Mouse (Mus musculus) cerebral cortex, adult 2 months (tissue): ENCODE results near the gene Mroh3.

Experiments used
- WGBS: fragments of 180-500 bp; shearing (Covaris S2); methylation state at CpG from one replicate; pipeline ENCODE4 v1.1.7; 2018; 5-methylcytosine and 5-hydroxymethylcytosine counted together

The Mroh3 gene

DNA sequence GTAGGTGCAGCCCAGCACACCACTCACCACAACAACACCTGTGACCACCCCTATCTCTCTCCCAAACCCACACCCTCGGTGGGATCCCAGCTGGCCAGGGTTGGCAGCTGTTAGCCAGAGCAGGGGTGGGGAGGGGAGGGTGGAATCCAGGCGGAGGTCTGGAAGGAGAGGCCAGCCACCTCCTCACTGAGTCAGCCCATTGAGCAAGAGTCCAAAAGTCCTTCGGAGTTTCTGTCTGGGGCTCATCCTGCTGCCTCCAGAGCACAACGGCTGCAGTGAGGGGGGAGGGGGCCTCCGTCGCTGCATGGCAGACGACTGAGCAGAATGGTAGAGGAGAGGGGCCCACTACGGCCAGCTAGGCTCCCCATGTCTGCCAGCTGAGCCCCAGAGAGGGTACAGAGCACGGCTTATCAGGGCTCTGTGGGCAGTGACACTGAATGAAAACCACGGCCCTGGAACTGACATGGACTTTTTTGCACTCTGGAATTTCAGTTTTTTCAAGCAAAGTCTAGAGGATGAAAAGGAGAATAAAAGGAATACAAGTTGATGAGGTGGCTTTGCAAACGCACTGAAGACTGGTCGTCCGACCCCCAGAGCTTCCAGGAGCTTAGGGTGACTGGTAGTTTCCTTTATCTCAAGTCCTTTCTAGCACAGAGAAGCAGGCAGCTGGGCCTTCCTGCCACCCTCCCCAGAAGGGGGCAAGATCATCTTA lies 15.9 kb upstream of the Mroh3 start:
- 53% methylated on average over 13 of the region's 13 CpGs for WGBS

DNA sequence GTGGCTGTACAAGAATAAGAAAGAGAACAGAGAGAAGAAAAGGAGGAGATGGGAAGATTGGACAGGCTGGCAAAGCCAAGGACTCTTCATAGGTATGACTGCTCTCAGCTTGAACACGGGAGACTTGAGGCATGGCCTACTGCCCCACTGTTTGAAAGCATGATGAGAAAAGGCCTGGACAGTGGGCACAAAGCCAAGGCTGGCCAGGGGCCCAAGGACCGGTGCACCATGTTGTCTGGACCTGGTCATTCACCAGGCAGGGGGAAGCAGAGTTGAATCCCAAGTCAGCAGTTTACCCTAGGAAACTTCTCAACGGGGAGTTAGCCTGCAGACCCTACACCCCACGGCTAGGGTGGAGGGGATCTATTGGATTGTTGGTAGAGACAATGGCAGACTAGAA lies 15.2 kb upstream of the Mroh3 start:
- 60% methylated on average over 4 of the region's 4 CpGs for WGBS

DNA sequence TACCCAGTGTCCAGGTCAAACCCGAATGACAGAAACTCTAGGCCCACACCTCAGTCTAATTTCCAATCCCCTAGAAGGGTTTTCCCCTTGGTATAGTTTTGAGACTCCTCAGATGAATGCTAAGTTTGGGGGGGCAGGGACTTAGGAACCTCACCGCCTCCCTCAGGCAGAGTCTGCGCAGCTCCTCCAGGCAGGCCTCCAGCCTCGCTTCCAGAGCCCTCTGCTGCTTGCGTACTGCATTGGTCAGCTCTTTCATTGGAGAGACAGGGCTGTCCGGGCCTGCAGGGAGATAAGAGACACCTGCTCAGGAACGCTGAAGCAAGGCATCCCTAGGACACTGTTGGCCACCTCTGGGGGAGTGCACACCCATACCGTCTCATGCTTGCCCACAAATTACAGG lies 14.0 kb upstream of the Mroh3 start:
- WGBS: 95% methylated on average over 8 of the region's 8 CpGs

DNA sequence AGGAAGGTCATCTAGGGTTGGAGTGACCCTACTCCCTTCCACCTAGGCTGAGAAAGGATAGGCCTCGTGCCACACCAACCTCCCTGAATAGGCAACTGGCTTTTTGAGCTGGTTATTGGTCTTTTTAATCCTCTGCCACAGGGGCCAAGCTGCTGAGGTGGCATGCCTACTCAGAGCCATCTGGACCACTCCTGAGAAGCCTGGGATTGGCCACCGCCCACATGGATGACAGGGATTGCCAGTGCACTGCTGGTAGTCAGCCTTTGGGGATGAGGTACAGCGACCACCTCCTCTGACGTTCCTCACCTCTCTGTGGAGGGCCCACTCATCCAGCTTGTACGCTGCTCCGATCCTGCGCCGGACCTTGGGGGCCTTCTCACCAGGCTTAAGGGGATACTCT lies 13.2 kb upstream of the Mroh3 start:
- WGBS: 90% methylated on average over 8 of the region's 8 CpGs

DNA sequence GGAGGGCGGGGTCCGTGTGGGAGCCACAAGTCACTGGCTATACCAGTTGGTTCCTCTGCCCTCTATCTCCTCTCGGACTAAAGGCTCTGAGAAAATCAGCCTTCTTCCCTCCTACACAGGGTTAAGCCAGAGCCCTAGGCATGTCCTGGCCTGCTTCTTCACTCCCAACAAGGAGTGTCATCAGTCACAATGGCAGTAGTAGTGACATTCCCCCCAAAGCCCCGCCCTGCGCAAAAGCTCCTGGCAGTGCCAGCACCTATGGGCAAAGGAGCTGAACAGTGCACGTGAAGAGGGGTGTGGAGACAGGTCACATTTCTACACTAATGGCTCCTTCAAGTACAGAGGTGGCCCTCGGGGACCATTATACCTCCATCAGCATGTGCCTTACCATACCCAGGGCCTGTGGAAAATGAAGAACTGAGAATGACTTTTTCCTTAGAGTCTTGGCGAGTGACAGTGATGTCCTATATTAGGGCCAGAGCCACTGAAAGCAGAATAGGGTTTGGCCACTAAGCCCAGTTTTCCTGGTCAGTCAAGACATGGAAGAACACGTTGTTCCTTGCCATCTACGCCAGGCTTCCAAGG lies 11.2 kb upstream of the Mroh3 start:
- WGBS: 91% methylated on average over 10 of the region's 10 CpGs

DNA sequence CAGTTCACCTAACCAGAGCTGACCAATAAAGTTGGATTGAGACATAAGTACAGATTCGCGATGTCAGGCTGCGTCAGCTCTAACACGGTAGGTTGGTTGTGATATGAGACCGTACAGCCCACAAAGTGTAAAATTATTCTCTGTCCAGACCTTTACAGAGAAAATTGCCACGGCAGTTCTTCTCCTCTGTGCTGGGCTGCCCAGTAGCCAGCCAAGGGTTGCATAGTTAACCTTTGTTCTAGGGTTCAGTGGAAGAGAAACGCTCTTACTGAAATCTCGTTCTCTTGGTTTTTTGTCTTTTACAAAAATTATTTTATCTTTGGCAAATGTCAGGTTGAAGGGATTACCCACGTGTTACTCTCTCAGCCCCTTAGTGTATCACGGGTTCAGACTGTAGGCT lies 9.8 kb upstream of the Mroh3 start:
- WGBS: 87% methylated on average over 10 of the region's 10 CpGs

DNA sequence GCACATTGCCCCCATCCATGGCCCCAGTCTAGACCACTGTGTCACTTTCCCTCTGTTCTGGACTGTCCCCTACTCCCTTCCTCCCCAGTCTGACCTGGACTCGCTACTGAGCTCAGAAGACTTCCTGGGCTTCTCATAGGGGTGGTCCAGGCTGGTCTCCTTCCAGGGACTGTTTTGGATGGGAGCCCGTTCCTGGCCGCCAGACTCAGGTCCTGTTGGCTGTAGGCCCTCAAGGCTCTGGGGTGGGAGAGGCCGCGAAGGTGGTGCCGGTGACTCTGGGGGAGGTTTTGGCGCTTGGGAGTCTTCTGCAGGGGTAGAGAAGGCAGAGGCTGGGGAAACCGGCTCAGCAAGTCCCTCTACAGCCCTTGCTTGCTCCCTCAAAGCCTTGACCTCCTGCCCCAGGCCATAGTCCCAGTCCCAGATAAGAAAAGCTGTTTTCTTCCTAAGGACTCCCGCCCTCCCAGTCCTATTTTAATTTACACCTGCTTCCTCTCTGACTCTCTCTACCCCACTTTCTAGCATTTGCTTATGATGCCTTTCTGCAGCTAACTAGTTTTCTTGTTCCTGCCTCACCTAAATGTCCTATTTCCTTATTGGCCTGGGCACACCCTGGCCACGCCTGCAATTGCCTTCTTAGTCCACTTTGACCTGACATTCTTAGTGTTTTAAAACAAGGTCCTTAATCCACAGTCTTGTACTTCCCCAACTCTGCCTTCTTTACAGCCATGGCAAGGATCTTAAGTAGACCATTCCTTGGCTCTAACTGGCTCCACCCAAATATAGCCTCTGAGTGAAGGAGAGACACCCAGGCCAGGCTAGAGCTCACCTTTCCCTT lies 7.6 kb upstream of the Mroh3 start:
- 77% methylated on average over 10 of the region's 10 CpGs for WGBS

DNA sequence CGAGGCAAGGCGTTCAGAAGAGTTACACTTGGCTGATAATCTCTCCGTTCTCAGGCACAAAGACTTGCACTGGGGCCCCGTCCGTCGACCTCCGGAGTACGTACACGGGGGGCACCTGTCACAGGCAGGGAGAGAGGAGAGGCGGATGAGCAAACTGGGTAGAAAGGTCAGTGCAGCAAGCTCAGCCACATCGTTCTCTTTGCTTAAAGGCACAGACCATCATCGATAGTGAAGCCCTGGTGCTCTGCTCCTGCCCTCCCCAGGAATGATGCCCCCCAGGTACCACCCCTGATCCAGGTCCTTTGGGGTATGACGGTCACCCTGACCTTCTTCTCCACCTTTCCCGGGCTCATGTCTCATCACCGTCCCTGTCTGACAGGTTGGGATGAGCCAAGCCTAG lies 1.7 kb upstream of the Mroh3 start:
- WGBS: 79% methylated on average over 15 of the region's 15 CpGs

DNA sequence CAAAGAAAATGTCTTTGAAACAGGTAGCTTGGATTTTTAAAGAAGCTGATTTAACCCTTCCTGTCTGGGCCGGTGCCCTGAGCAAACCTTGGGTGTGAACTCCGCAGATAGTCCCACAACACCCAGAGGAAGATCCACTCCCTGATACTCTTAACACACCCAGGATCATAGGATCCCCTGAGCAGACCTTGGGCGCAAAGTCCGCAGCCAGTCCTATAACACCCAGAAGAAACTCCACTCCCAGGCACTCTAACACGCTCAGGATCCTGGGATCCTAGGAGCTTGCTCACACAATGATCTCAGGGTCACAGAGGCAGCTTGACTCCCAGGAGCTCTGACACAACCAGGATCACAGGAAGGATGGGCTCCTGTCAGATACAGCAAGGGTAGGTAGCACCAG lies 22.6 kb downstream of the Mroh3 start:
- WGBS: 93% methylated on average over 5 of the region's 5 CpGs

DNA sequence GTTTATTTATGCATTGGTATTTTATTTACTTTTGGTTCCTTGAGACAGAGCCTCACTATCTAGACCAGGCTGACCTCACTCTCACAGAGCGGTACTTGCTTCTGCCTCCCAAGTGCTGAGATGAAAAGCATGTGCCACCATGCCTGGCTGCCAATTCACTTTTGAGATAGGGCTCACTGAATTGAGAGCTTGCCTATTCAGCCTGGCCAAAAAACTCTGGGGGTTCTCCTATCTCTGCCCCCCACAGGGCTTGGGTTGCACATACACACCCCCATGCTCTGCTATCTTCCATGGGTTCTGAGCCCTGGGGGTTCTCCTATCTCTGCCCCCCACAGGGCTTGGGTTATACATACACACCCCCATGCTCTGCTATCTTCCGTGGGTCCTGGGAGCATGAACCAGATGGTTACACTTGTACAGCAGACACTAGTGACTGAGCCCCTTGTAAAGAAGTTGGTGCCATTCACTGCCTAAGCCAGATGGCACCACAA lies 33.1 kb downstream of the Mroh3 start:
- 31% methylated on average over 2 of the region's 2 CpGs for WGBS

DNA sequence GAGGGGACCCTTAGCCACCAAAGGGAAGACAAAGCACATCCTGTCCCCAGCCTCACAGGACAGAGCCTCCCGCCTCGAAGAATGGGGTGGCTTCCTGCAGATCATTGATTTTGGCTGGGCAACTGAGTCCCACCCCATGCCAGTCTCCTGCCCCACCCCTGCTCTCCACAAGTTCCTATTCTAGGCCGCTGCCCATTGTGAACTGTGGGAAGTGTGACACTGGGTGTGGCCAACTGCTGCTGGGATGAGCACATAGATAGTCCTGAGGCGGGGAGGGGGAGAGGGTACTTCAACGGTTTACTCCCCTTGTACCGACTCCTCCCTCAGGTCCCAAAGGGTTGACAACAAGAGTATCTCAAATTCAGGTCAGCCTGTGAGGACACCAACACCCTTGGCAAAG lies 33.9 kb downstream of the Mroh3 start:
- WGBS: 44% methylated on average over 6 of the region's 6 CpGs

DNA sequence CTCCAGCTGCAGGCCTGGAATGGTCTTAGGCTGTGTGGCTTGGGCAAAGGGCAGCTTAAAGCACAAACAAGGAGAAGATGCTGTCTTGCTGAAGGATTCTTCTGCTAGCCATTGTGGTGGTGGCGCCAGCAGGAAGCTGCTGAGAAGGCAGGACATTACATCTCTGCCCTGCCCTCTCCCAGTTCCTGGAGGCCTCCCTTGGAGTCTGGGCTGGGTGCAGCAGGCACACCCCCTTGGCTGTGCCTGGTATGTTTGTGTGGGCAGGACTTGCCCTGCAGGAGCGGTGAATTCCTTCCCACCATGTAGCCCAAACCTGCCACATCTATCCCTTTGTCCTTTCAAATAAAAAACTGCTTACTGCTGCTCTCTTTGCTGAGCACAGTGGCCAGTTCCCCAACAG lies 35.5 kb downstream of the Mroh3 start:
- 57% methylated on average over 2 of the region's 2 CpGs for WGBS

DNA sequence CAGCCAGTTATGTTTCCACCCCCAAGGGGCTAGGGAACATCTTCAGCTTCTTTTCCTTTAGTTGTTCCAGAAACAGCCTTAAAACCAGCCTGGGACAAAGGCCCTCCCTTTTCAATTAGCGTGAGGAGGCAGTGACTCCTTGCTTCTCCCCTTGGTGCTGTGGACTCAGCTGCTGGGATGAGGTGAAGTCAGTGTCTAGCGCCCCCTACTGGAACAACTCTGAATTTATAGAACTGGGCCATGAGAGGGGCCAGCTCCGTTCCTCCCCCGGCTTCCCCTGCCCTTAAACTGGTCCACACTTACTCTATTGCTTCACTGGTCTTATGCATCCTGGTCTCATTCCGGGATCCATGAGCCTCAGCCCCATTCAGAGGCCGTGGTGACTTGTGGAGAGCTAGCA lies 37.4 kb downstream of the Mroh3 start:
- 30% methylated on average over 6 of the region's 6 CpGs for WGBS

DNA sequence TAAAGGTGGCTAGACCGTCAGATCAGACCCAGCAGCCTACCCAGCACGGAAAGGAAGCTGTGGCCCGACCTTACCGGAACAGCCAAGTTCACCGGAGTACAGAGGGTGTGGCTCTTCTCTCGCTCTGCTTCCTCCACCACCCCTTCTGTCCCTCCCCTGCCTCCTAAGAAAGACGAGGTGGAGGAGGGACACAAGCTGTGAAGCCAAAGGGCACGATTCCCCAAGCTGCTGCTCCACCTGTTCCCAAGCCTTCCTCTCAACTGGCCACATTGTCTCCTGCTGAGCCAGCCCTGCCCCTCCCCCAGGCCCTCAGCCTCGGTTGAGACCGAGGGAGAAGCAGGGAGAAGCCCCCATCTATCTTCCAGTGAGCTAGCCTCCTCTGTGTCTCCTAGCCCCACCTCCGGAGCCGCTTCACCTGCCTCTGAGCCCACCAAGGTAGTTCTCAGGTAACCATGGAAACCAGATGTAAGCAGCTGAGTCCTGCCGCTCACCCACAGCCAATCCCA lies 38.5 kb downstream of the Mroh3 start:
- 34% methylated on average over 13 of the region's 13 CpGs for WGBS

DNA sequence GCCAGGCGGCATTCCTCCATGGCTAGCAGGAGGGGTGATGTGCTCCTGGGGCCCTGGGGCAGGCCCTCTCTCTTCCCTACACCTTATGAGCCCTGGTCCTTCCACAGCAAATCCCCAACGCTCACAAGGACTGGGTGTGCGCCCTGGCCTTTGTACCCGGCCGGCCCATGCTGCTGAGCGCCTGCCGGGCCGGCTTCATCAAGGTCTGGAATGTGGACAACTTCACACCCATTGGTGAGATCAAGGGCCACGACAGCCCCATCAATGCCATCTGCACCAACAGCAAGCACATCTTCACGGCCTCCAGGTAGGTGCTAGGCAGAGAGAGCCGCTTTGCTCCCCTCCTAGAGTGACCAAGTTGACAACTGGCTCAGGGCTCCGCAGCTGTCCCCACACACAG lies 39.9 kb downstream of the Mroh3 start:
- 81% methylated on average over 12 of the region's 12 CpGs for WGBS

DNA sequence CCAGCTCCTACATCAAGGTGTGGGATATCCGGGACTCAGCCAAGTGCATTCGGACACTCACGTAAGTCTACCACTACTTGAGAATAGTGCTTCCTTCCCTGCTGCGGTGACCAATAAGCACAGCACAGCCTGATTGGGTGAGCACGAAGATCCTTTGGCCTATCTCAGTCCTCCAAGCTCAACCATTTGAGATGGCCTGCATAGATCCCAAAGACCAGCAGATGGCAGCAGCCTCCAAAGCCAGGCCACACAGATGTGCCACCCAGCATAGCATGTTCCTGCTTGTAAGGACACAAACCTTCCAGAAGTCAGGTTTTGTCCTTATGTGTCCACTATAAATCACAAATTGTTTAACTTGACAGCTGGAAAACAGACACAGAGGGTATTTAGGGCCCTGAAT lies 42.5 kb downstream of the Mroh3 start:
- WGBS: 8% methylated on average over 5 of the region's 5 CpGs

DNA sequence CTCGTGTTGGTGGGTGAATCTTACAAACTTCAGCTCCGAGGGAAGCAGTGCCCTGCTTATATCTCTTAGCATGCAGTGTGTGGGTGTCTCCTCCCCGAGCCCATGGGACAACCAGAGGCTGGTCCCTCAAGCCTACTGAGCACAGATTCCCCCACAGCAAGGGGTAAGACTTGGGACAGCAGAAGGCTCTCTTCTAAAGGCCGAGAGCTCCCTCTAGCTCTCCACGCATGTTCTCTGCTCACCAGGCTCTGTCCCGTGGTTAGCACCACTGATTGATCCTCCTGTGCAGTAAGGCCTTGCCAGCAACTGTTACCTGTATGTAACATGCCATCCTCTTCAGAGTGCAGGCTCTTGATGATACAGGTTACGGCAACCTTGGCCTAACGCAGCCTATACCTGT lies 45.0 kb downstream of the Mroh3 start:
- WGBS: 43% methylated on average over 8 of the region's 8 CpGs

DNA sequence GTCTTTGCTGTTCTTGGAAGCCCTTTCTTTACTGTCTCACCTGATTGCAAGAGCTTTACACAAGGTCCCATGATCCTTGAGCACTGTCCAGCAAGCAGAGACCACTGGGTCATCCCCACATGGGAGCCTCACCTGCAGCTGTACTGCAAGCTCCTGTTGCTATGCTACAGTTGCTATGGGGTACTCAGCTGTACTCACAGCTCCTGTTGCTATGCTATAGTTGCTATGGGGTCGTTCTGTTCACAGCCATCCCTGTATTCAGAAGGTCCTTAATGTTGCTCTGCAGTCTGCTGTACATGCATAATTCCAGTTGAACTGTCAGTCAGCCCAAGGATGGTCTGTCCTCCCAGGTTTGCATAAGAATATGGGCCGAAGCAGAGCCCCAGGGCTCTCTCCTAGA lies 47.2 kb downstream of the Mroh3 start:
- WGBS: 50% methylated on average over 2 of the region's 2 CpGs

DNA sequence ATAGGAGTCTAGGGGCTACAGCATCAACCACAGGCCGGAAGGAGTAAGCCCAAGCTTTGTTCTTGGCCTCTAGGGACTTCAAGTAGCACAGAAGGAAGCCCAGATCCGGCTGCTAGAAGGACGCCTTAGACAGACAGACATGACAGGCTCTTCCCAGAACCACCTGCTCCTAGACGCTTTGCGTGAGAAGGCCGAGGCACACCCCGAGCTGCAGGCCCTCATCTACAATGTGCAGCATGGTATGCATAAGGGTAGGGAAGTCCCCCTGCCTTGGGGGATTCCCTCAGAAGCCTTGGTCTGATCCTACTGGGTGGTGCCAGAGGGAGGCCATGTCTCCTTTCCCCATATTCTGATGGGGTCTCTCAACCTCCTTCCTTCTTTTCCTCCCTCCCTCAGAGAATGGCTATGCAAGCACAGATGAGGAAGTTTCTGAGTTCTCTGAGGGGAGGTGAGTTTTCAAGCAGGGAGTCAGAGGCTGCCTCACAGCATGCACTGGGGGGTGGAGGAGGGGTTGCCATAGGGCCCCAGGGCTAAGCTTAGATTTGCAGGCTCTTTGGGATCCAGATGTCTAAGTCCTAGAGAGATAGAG lies 51.2 kb downstream of the Mroh3 start:
- 78% methylated on average over 7 of the region's 7 CpGs for WGBS

DNA sequence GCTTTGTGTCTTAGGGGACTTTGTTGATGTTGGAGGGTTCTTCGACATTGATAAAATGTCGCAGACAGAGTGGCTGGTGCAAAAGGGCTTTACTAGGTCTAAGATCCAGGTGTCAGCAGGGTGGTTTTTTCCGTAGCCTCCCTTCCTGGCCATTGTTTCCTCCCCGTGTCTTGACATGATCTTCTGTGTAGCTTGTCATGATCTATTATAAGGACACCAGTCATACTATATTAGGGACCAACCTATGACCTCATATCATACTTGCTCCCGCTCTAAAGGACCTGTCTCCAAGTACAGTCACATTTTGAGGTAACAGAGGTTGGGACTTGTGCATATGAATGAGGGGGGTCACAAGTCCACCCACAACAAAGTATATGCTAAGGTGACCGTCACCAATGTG lies 51.7 kb downstream of the Mroh3 start:
- WGBS: 84% methylated on average over 6 of the region's 6 CpGs

DNA sequence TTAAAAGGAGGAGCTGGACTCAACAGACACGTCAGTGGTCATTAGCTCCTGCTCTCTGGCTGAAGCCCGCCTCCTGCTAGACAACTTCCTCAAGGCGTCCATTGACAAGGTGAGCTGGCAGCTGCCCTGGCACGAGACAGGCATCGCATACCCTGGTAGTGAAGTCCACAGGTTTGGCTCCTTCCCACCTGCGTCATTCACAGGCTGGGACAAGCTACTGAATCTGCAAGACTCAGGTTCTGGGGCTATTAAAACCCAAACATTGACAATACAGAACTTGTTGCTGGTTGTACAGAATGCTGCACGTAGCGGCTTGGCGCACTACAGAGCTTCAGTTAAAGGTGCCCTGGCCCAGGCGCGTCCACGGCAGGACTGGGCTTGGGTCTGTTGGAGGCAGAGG lies 52.3 kb downstream of the Mroh3 start:
- 85% methylated on average over 12 of the region's 12 CpGs for WGBS

DNA sequence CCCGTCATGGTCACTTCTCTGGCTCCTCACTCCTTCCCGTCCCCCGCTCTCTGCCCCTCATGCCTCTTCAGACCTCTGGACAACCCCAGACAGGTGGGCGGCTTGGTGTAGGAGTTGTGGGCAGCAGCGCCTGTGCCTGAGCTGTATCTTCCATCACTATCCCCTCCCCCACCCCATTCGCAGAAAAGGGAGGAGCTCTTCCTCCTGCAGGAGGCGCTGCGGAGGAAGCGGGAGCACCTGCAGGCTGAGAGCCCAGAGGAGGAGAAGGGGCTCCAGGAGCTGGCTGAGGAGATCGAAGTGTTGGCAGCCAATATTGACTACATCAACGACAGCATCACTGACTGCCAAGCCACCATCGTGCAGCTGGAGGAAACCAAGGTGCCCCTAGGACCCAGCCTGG lies 52.8 kb downstream of the Mroh3 start:
- 39% methylated on average over 12 of the region's 12 CpGs for WGBS
